Mouse (Mus musculus) liver, embryonic 14.5 days (tissue): ENCODE measurements around the gene Cd101. TPM values are rescaled to one million over a fixed set of nuclear protein-coding genes. Genes with fewer than 3 reads are reported as not detected.

Source experiments
- ATAC-seq: fragments of 200-750 bp; cut with Nextera tagmentation; 2 replicates; pipeline ENCODE4 v1.8.0; 2017; ENCODE audit warnings: moderate number of reproducible peaks, mild to moderate bottlenecking, moderate library complexity; ENCODE audit not compliant: insufficient read depth
- DNase-seq, 3 experiments: peaks; one replicate each; pipeline ENCODE4 v3.0.0-alpha.2; 2012 to 2013; ENCODE audit warnings: low read depth in 3 of 3, low spot score in 3 of 3
- H3K27ac ChIP-seq: fragments of 300-500 bp; sonication (generic); 2 replicates; pipeline ENCODE4 v1.5.1; 2014; ENCODE audit warnings: moderate library complexity, mild to moderate bottlenecking, control low read depth, inconsistent platforms
- H3K27me3 ChIP-seq: fragments of 300-500 bp; sonication (generic); 2 replicates; pipeline ENCODE4 v1.6.1; 2014; ENCODE audit warnings: mild to moderate bottlenecking, low read length, moderate library complexity; ENCODE audit not compliant: control insufficient read depth, insufficient read depth
- H3K36me3 ChIP-seq: fragments of 300-500 bp; sonication (generic); replicated peaks from 2 replicates; pipeline ENCODE4 v1.6.1; 2014; ENCODE audit warnings: low read depth; ENCODE audit not compliant: control insufficient read depth, insufficient read depth
- H3K4me1 ChIP-seq, 2 experiments: fragments of 200-500 bp in 1 of 2; fragments of 300-500 bp in 1 of 2; sonication (generic) in 1 of 2; replicated peaks; 2 replicates each; pipeline ENCODE4 v1.6.1; 2012 to 2014; ENCODE audit warnings: antibody characterized with exemption in 1 of 2, inconsistent platforms in 1 of 2, low read length in 1 of 2; ENCODE audit not compliant: control insufficient read depth in 2 of 2, insufficient read depth in 2 of 2
- H3K4me2 ChIP-seq: fragments of 300-500 bp; sonication (generic); 2 replicates; pipeline ENCODE4 v1.6.1; 2014; ENCODE audit warnings: low read depth, mild to moderate bottlenecking, control low read depth, moderate library complexity
- H3K4me3 ChIP-seq, 2 experiments: fragments of 200-500 bp in 1 of 2; fragments of 300-500 bp in 1 of 2; sonication (generic) in 1 of 2; 2 replicates each; pipeline ENCODE4 v1.5.1; 2012 to 2014; ENCODE audit warnings: low read depth in 2 of 2, low read length in 2 of 2, mild to moderate bottlenecking in 2 of 2, control low read depth in 1 of 2, inconsistent platforms in 1 of 2, moderate library complexity in 1 of 2; ENCODE audit not compliant: insufficient read depth in 1 of 2
- H3K9ac ChIP-seq: fragments of 300-500 bp; sonication (generic); replicated peaks from 2 replicates; pipeline ENCODE4 v1.6.1; 2014; ENCODE audit warnings: mild to moderate bottlenecking, control low read depth, moderate library complexity
- H3K9me3 ChIP-seq: fragments of 300-500 bp; sonication (generic); 2 replicates; pipeline ENCODE4 v1.6.1; 2016; ENCODE audit warnings: low read length, mixed read lengths; ENCODE audit not compliant: control insufficient read depth
- CTCF ChIP-seq: IDR thresholded peaks from 2 replicates; pipeline ENCODE4 v1.5.1; 2016; ENCODE audit warnings: antibody characterized with exemption, low read depth, control low read depth
- EP300 ChIP-seq: IDR thresholded peaks from 2 replicates; pipeline ENCODE4 v1.6.1; 2016; ENCODE audit warnings: antibody characterized with exemption, low read depth
- WGBS: fragments of 180-500 bp; shearing (Covaris S2); extraction: QIAGEN DNeasy Blood & Tissue Kit; methylation state at CpG from one replicate; pipeline ENCODE4 v1.1.7; 2014; ENCODE audit not compliant: insufficient replicate concordance; 5-methylcytosine and 5-hydroxymethylcytosine counted together
- polyA plus RNA-seq, 2 experiments: library from polyadenylated mRNA; depleted of rRNA in 1 of 2; stranded (reverse) in 1 of 2; unstranded in 1 of 2; fragments of >200 nt; fragmentation: Nextera tagmentation in 1 of 2; extraction: Ambion mirVana in 1 of 2; gene quantifications; 2 replicates each; pipeline versions ENCODE4 v1.2.1 to v1.2.3; 2012 to 2014

Gene Cd101
- polyA plus RNA-seq, 2 experiments, result 0.02 to 0.03 TPM

DNA sequence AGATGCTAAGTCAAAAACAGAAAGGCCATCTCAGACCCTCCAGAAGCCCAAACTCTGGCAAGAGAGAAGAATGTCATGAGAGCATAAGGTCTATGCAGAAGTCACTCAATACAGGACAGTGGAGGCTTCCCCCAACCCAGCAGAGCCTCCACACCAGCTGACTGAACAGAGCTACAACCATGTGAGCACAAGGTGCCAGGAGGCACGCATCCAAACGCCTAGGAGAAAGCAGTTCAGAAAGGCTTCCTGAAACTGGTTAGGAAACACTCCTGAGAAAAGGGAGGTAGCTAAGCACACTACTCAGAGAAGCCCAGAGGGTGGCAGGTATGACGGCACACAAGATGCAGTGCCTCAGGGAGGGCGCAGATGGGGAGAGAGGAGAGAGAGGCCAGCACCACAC lies 77.8 kb downstream of the Cd101 start:
- WGBS, result 79% methylated on average over 4 of the region's 4 CpGs
- Histone ChIP-seq H3K9ac (no peak overlapping the region), H3K27me3 (no peaks in the 10 kb centered on the region), H3K4me1 (no peaks in the 10 kb centered on the region), H3K4me3 (no peak overlapping the region), H3K36me3 (peaks cover 68% of the 10 kb centered on the region), H3K4me2 (no peak overlapping the region), H3K9me3 (no peaks in the 10 kb centered on the region), H3K27ac (no peak overlapping the region)
- no peak for TF ChIP-seq CTCF
- no peak for TF ChIP-seq EP300
- DNase-seq, result no peak
- ATAC-seq, result no peak

DNA sequence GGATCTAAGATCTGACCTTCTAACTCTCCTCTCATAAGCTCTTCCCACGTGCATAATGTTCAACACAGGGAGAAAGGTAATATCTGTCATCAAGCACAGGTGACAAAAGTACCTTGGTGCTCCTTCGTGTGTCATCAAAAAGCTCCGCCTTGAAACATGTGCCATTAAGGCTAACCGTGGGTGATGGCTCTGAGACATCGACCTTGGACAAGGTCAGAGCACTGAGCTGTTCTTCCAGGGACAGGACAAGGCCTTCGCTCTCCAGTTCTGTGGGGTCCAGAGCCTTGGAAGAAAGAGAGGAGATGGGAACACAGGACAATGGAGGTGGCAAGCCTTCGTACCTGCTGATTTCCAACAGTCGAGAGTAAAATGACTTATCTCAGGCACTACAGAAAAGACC lies 82.1 kb downstream of the Cd101 start:
- H3K36me3 ChIP-seq, result peaks cover 60% of the 10 kb centered on the region
- DNase-seq, result no peak
- H3K27me3 ChIP-seq, result no peaks in the 10 kb centered on the region
- H3K4me1 ChIP-seq, result no peaks in the 10 kb centered on the region
- no peak overlapping the region for H3K9ac ChIP-seq
- ATAC-seq, result no peak
- no peak overlapping the region for H3K4me3 ChIP-seq
- H3K4me2 ChIP-seq, result no peak overlapping the region
- no peak for TF ChIP-seq EP300
- TF ChIP-seq CTCF, result no peak
- H3K27ac ChIP-seq, result no peak overlapping the region
- H3K9me3 ChIP-seq, result no peaks in the 10 kb centered on the region
- 82% methylated on average over 8 of the region's 8 CpGs for WGBS

Other genes with a start within 250 kb of the Cd101 start
- gene Vtcn1, start 204.1 kb downstream of the Cd101 start, polyA plus RNA-seq (2012; rRNA removed), result 0.02 TPM in 1 of 2 replicates, not detected in the other
- not detected in 2 replicates for gene Vtcn1, start 204.1 kb downstream of the Cd101 start, polyA plus RNA-seq (2014; fragmentation: Nextera tagmentation; extraction: Ambion mirVana)
- 0.79 and 0.88 TPM in 2 replicates for gene Trim45, start 107.4 kb downstream of the Cd101 start, polyA plus RNA-seq (2012; rRNA removed)
- gene Trim45, start 107.4 kb downstream of the Cd101 start, polyA plus RNA-seq (2014; fragmentation: Nextera tagmentation; extraction: Ambion mirVana), result 0.43 and 0.56 TPM in 2 replicates
- 4.3 and 6.8 TPM in 2 replicates for gene Ttf2, start 59.9 kb downstream of the Cd101 start, polyA plus RNA-seq (2012; rRNA removed)
- gene Ttf2, start 59.9 kb downstream of the Cd101 start, polyA plus RNA-seq (2014; fragmentation: Nextera tagmentation; extraction: Ambion mirVana), result 6.8 and 7.0 TPM in 2 replicates
- 0.96 and 1.2 TPM in 2 replicates for gene Ptgfrn, start 80.7 kb upstream of the Cd101 start, polyA plus RNA-seq (2012; rRNA removed)
- 0.29 and 0.38 TPM in 2 replicates for gene Ptgfrn, start 80.7 kb upstream of the Cd101 start, polyA plus RNA-seq (2014; fragmentation: Nextera tagmentation; extraction: Ambion mirVana)